Mouse (Mus musculus): ENCODE measurements around the gene Prss57. TPM values are rescaled to one million over a fixed set of nuclear protein-coding genes. Genes with fewer than 3 reads are reported as not detected.

Prss57 gene
- polyA plus RNA-seq, 1 experiment: 0.29 TPM

- 36% methylated on average over 7 of the region's 7 CpGs for WGBS
- no peak for DNase-seq (ENCODE audit: low read depth, low spot score)
Observed at GRCm38 (mm10) chr10:79788386-79789158, 2.2 kb downstream of the Prss57 start.

GRCm38 (mm10) chr10:79783920-79784800 lies 6.6 kb downstream of the Prss57 start:
- WGBS: 63% methylated on average over 27 of the region's 27 CpGs
- no peak for DNase-seq (ENCODE audit: low read depth, low spot score)

- DNase-seq (ENCODE audit: low read depth, low spot score): no peak
- WGBS: 60% methylated on average over 7 of the region's 7 CpGs
Observed at GRCm38 (mm10) chr10:79783050-79783449, 7.7 kb downstream of the Prss57 start.

GRCm38 (mm10) chr10:79781956-79782355 lies 8.8 kb downstream of the Prss57 start:
- no peak for DNase-seq (ENCODE audit: low read depth, low spot score)
- 71% methylated on average over 5 of the region's 5 CpGs for WGBS

- WGBS: 28% methylated on average over 21 of the region's 21 CpGs
- DNase-seq (ENCODE audit: low read depth, low spot score): no peak
Observed at GRCm38 (mm10) chr10:79781139-79781538, 9.6 kb downstream of the Prss57 start.

- under 1% methylated on average over 13 of the region's 13 CpGs for WGBS
- DNase-seq (ENCODE audit: low read depth, low spot score): no peak
Observed at GRCm38 (mm10) chr10:79780664-79781015, 10.1 kb downstream of the Prss57 start.

GRCm38 (mm10) chr10:79779784-79780663 lies 10.7 kb downstream of the Prss57 start:
- 1% methylated on average over 55 of the region's 55 CpGs for WGBS
- DNase-seq (ENCODE audit: low read depth, low spot score): peak; percentile 98

- WGBS: 47% methylated on average over 2 of the region's 2 CpGs
- no peak for DNase-seq (ENCODE audit: low read depth, low spot score)
Observed at GRCm38 (mm10) chr10:79779193-79779592, 11.6 kb downstream of the Prss57 start.

GRCm38 (mm10) chr10:79778006-79778405 lies 12.8 kb downstream of the Prss57 start:
- no peak for DNase-seq (ENCODE audit: low read depth, low spot score)
- 19% methylated on average over 15 of the region's 15 CpGs for WGBS

- WGBS: 3% methylated on average over 39 of the region's 39 CpGs
- DNase-seq (ENCODE audit: low read depth, low spot score): no peak
Observed at GRCm38 (mm10) chr10:79777103-79777531, 13.6 kb downstream of the Prss57 start, which contains the start of gene Fstl3. TSS of gene Fstl3 (plus strand) at chr10:79777272.

GRCm38 (mm10) chr10:79774486-79775279 lies 16.1 kb downstream of the Prss57 start:
- DNase-seq (ENCODE audit: low read depth, low spot score): no peak
- WGBS: 72% methylated on average over 5 of the region's 5 CpGs

- DNase-seq (ENCODE audit: low read depth, low spot score): no peak
Observed at GRCm38 (mm10) chr10:79773208-79773607, 17.6 kb downstream of the Prss57 start.

GRCm38 (mm10) chr10:79772320-79772719 lies 18.4 kb downstream of the Prss57 start:
- no peak for DNase-seq (ENCODE audit: low read depth, low spot score)
- WGBS: 92% methylated on average over 3 of the region's 3 CpGs

More at GRCm38 (mm10) chr10:79773208-79773607, 17.6 kb downstream of the Prss57 start:
- 57% methylated on average over 2 of the region's 2 CpGs for WGBS

GRCm38 (mm10) chr10:79769329-79769728 lies 21.4 kb downstream of the Prss57 start:
- DNase-seq (ENCODE audit: low read depth, low spot score): no peak
- 92% methylated on average over 4 of the region's 4 CpGs for WGBS

GRCm38 (mm10) chr10:79768400-79768799 lies 22.4 kb downstream of the Prss57 start:
- DNase-seq (ENCODE audit: low read depth, low spot score): no peak
- WGBS: 5% methylated on average over 5 of the region's 5 CpGs

- no peak for DNase-seq (ENCODE audit: low read depth, low spot score)
- WGBS: 8% methylated on average over 40 of the region's 40 CpGs
Observed at GRCm38 (mm10) chr10:79767372-79768244, 23.2 kb downstream of the Prss57 start.

- WGBS: under 1% methylated on average over 100 of the region's 101 CpGs
- peak; percentile 99 for DNase-seq (ENCODE audit: low read depth, low spot score)
Observed at GRCm38 (mm10) chr10:79766508-79767325, 24.0 kb downstream of the Prss57 start, which contains the start of gene Rnf126. TSS of gene Rnf126 (minus strand) at chr10:79766952.

Data from large intestine, adult 2 months (tissue).